Mouse (Mus musculus) retina, postnatal 7 days (tissue): Measurements from ENCODE around the gene Ormdl1.
"Not testable (repeated sequence)": the region's sequence is repeated elsewhere in the genome, so short reads cannot be mapped to it uniquely, and the experiment has no call there.

Source experiments
- DNase-seq: peaks from one replicate; pipeline ENCODE4 v3.0.0-alpha.2; 2012; ENCODE audit warnings: low read depth, low spot score

Ormdl1 gene

GRCm38 (mm10) chr1:53296581-53297383 lies at the start of gene Ormdl1, which contains the start of the genes Pms1 and Gm28778:
Gene Ormdl1 (plus strand): TSS chr1:53297095.
Gene Pms1 (minus strand): TSS chr1:53297018.
Gene Gm28778 (plus strand): TSS chr1:53297111.
- peak; percentile 88 for DNase-seq

GRCm38 (mm10) chr1:53264958-53265612 lies 31.8 kb upstream of the Ormdl1 start:
- not testable (repeated sequence) for DNase-seq

- DNase-seq: no peak
These were observed 27.0 kb upstream of the Ormdl1 start for GRCm38 (mm10) chr1:53269901-53270300.

- DNase-seq: peak; percentile 14
These were observed 24.2 kb upstream of the Ormdl1 start for GRCm38 (mm10) chr1:53272646-53273045.

GRCm38 (mm10) chr1:53291197-53291596 lies 5.7 kb upstream of the Ormdl1 start:
- DNase-seq: no peak

GRCm38 (mm10) chr1:53300506-53300905 lies 3.6 kb downstream of the Ormdl1 start:
- DNase-seq: no peak

GRCm38 (mm10) chr1:53312989-53313967 lies 16.4 kb downstream of the Ormdl1 start, which contains the start of gene Osgepl1:
Gene Osgepl1 (plus strand): TSS chr1:53313624.
- DNase-seq: peak; percentile 72

GRCm38 (mm10) chr1:53321662-53322344 lies 24.9 kb downstream of the Ormdl1 start:
- no peak for DNase-seq

GRCm38 (mm10) chr1:53323254-53323653 lies 26.4 kb downstream of the Ormdl1 start:
- no peak for DNase-seq

GRCm38 (mm10) chr1:53324277-53324676 lies 27.4 kb downstream of the Ormdl1 start:
- no peak for DNase-seq

GRCm38 (mm10) chr1:53324827-53325494 lies 28.1 kb downstream of the Ormdl1 start:
- no peak for DNase-seq

GRCm38 (mm10) chr1:53333527-53333926 lies 36.6 kb downstream of the Ormdl1 start:
- not testable (repeated sequence) for DNase-seq

- no peak for DNase-seq
These were observed 38.6 kb downstream of the Ormdl1 start for GRCm38 (mm10) chr1:53335465-53335864.

GRCm38 (mm10) chr1:53337403-53337802 lies 40.5 kb downstream of the Ormdl1 start:
- not testable (repeated sequence) for DNase-seq

- no peak for DNase-seq
These were observed 44.2 kb downstream of the Ormdl1 start for GRCm38 (mm10) chr1:53341071-53341470.

- DNase-seq: peak; percentile 94
These were observed 55.7 kb downstream of the Ormdl1 start, which contains the start of the genes Asdurf, Gm28551 and Asnsd1 for GRCm38 (mm10) chr1:53352327-53353261. Gene Asdurf (minus strand): TSS chr1:53352619. Gene Gm28551 (minus strand): TSS chr1:53352667. Gene Asnsd1 (minus strand): TSS chr1:53352752.

- DNase-seq: no peak
These were observed 62.1 kb downstream of the Ormdl1 start for GRCm38 (mm10) chr1:53358988-53359387.
